In the genomic region with DNA sequence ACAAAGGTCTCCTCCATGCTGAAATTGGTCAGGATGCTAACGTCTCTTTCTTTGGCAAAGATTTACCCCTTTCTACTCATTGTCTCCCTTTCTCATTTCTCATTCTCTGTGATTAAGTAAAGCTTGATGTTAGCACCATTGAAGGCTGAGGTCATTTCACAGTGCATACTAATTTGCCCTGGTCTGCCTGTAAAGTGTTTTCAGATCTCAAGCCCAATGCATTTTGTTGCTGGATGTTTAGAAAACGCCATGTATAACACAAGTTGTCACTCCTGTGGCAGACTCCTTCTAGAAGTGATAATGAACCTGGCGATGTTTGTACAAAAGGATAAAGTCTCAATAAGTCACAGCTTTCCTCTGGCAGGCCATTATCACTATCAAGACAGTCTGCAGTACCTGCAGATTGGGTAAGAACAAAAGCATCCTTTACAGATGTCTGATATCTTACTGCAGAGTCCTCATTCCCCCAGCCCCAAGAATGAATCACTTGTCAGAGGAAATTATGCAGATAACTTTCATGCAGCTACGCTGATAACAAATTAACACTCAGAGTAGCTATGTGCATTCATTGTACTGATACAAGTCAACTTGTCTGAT, we compare ENCODE assay signal across 24 mouse cellular contexts.
DNase-seq lines count a peak whose midpoint lies in the region; ATAC-seq and TF ChIP-seq lines count a peak whose summit lies in the region.
"Had no signal": no experiment of that assay in that cellular context is flagged by ENCODE, and none has a peak within 500 bp of the region (broad histone marks: within the 10 kb centered on the region; RNA-seq: fewer than 3 reads in every experiment).

No protein-coding gene starts in this region.

- 0 out of 2 replicates have a peak overlapping the region, but pooled peaks have one; percentile 25 for H3K27ac ChIP-seq in forebrain, embryonic 11.5 days (ENCODE audit: low read depth, low read length)
- no peak overlapping the region for H3K27ac ChIP-seq in forebrain, embryonic 10.5 days
- H3K27ac ChIP-seq in forebrain, embryonic 14.5 days (ENCODE audit: low read depth, low read length), result peak overlapping the region; percentile 39; the same call in 1 of the 2 replicates
- H3K27ac ChIP-seq in forebrain, postnatal 0 days (ENCODE audit: low read depth, low read length), result no peak overlapping the region
- H3K27ac ChIP-seq in layer of hippocampus, adult 2 months, result no peak overlapping the region
- H3K27ac ChIP-seq: embryonic facial prominence, embryonic 10.5 days; embryonic facial prominence, embryonic 13.5 days; gastrocnemius, adult 2 months; hindbrain, embryonic 12.5 days; hindbrain, embryonic 15.5 days had no signal

- no peaks in the 10 kb centered on the region for H3K36me3 ChIP-seq in forebrain, embryonic 11.5 days (ENCODE audit: control insufficient read depth, insufficient read depth, low read length)
- H3K36me3 ChIP-seq in forebrain, embryonic 10.5 days (replicated peaks), result no peaks in the 10 kb centered on the region
- H3K36me3 ChIP-seq in forebrain, embryonic 14.5 days (ENCODE audit: control insufficient read depth, insufficient read depth, low read length), result no peaks in the 10 kb centered on the region
- no peaks in the 10 kb centered on the region for H3K36me3 ChIP-seq in forebrain, postnatal 0 days (ENCODE audit: insufficient read depth)
- H3K36me3 ChIP-seq: embryonic facial prominence, embryonic 10.5 days; embryonic facial prominence, embryonic 13.5 days; hindbrain, embryonic 12.5 days; hindbrain, embryonic 15.5 days had no signal

- no peak for DNase-seq in forebrain, embryonic 11.5 days (ENCODE audit: low spot score)
- no peak for DNase-seq in forebrain, embryonic 10.5 days (ENCODE audit: extremely low spot score, low spot score)
- DNase-seq in brain, embryonic 14.5 days (ENCODE audit: low read depth), result peak; percentile 64
- DNase-seq in forebrain, embryonic 14.5 days (ENCODE audit: low spot score), result peak; percentile 51
- DNase-seq in forebrain, postnatal 0 days, result no peak
- no peak for DNase-seq in layer of hippocampus, adult 2 months (ENCODE audit: low spot score in 2 of 2)
- no peak for DNase-seq in adrenal gland, postnatal 14 days
- DNase-seq: adrenal gland, adult 8-10 months; adrenal gland, postnatal 36 days; cerebellum, adult 11 months; cerebellum, adult 2 months; cerebellum, adult 9-11 months; cerebellum, postnatal 36 days; embryo, embryonic 11 days; gastrocnemius, adult 2 months; gastrocnemius, postnatal 14 days; heart, adult 11 months had no signal

- H3K9me3 ChIP-seq in forebrain, embryonic 11.5 days (ENCODE audit: control insufficient read depth, low read length), result no peaks in the 10 kb centered on the region
- no peaks in the 10 kb centered on the region for H3K9me3 ChIP-seq in forebrain, embryonic 10.5 days
- no peaks in the 10 kb centered on the region for H3K9me3 ChIP-seq in forebrain, embryonic 14.5 days (replicated peaks; ENCODE audit: control insufficient read depth, low read length)
- no peaks in the 10 kb centered on the region for H3K9me3 ChIP-seq in forebrain, postnatal 0 days (ENCODE audit: low read length)
- H3K9me3 ChIP-seq: embryonic facial prominence, embryonic 10.5 days; embryonic facial prominence, embryonic 13.5 days; hindbrain, embryonic 12.5 days; hindbrain, embryonic 15.5 days had no signal

- ATAC-seq in forebrain, embryonic 11.5 days (replicated peaks; ENCODE audit: low FRiP score), result no peak
- peak; percentile 65; the same call in 1 of the 2 replicates for ATAC-seq in forebrain, embryonic 14.5 days
- ATAC-seq in forebrain, postnatal 0 days, result peak; percentile 45; the same call in 1 of the 2 replicates
- ATAC-seq: activated CD4-positive, CD25-positive, alpha-beta regulatory T cell, adult 4 months had no signal

- no peak overlapping the region for H3K9ac ChIP-seq in forebrain, embryonic 11.5 days (ENCODE audit: low read length)
- no peak overlapping the region for H3K9ac ChIP-seq in forebrain, embryonic 14.5 days (ENCODE audit: low read length)
- H3K9ac ChIP-seq in forebrain, postnatal 0 days, result no peak overlapping the region
- H3K9ac ChIP-seq: embryonic facial prominence, embryonic 13.5 days; hindbrain, embryonic 12.5 days; hindbrain, embryonic 15.5 days had no signal

- no peak overlapping the region for H3K4me2 ChIP-seq in forebrain, embryonic 11.5 days (ENCODE audit: low read depth, low read length, severe bottlenecking)
- H3K4me2 ChIP-seq in forebrain, embryonic 14.5 days (ENCODE audit: low read length), result no peak overlapping the region
- H3K4me2 ChIP-seq in forebrain, postnatal 0 days (ENCODE audit: low read depth), result no peak overlapping the region
- H3K4me2 ChIP-seq: embryonic facial prominence, embryonic 13.5 days; heart, embryonic 11.5 days; hindbrain, embryonic 12.5 days; hindbrain, embryonic 15.5 days had no signal

- no peak overlapping the region for H3K4me3 ChIP-seq in forebrain, embryonic 11.5 days (ENCODE audit: low read depth, low read length)
- no peak overlapping the region for H3K4me3 ChIP-seq in forebrain, embryonic 10.5 days
- H3K4me3 ChIP-seq in forebrain, embryonic 14.5 days (ENCODE audit: low read depth, low read length), result no peak overlapping the region
- no peak overlapping the region for H3K4me3 ChIP-seq in forebrain, postnatal 0 days (ENCODE audit: low read depth, low read length)
- no peak overlapping the region for H3K4me3 ChIP-seq in layer of hippocampus, adult 2 months
- H3K4me3 ChIP-seq: embryonic facial prominence, embryonic 10.5 days; embryonic facial prominence, embryonic 13.5 days; erythroblast, embryonic 14.5 days; gastrocnemius, adult 2 months; hindbrain, embryonic 12.5 days; hindbrain, embryonic 15.5 days had no signal

- WGBS in forebrain, embryonic 11.5 days, result 69% methylated on average over 4 of the region's 4 CpGs
- WGBS in forebrain, embryonic 10.5 days, result 76% methylated on average over 4 of the region's 4 CpGs
- 46% methylated on average over 4 of the region's 4 CpGs for WGBS in forebrain, embryonic 14.5 days
- 37% methylated on average over 4 of the region's 4 CpGs for WGBS in forebrain, postnatal 0 days

- H3K4me1 ChIP-seq in forebrain, embryonic 11.5 days (replicated peaks; ENCODE audit: control insufficient read depth, insufficient read depth, low read length), result no peaks in the 10 kb centered on the region
- H3K4me1 ChIP-seq in forebrain, embryonic 10.5 days, result no peaks in the 10 kb centered on the region
- no peaks in the 10 kb centered on the region for H3K4me1 ChIP-seq in forebrain, embryonic 14.5 days (ENCODE audit: control insufficient read depth, insufficient read depth, low read length)
- H3K4me1 ChIP-seq in forebrain, postnatal 0 days (ENCODE audit: insufficient read depth), result no peaks in the 10 kb centered on the region
- H3K4me1 ChIP-seq: embryonic facial prominence, embryonic 10.5 days; embryonic facial prominence, embryonic 13.5 days; hindbrain, embryonic 12.5 days; hindbrain, embryonic 15.5 days had no signal

- no peak for TF ChIP-seq POLR2A in brain, embryonic 14.5 days (IDR thresholded peaks at IDR 0.05; ENCODE audit: borderline replicate concordance, extremely low read depth, insufficient read depth, insufficient read length, poor library complexity, severe bottlenecking)

- no peak for TF ChIP-seq CTCF in brain, embryonic 14.5 days (IDR thresholded peaks at IDR 0.05; ENCODE audit: borderline replicate concordance, extremely low read depth, insufficient read depth, insufficient read length)
- TF ChIP-seq CTCF in forebrain, postnatal 0 days (IDR thresholded peaks at IDR 0.05; ENCODE audit: low read depth), result no peak
- TF ChIP-seq CTCF in layer of hippocampus, adult 2 months (conservative IDR thresholded peaks at IDR 0.05), result no peak

- H3K27me3 ChIP-seq in forebrain, embryonic 11.5 days (ENCODE audit: control insufficient read depth, insufficient read depth, low read length), result no peaks in the 10 kb centered on the region
- no peaks in the 10 kb centered on the region for H3K27me3 ChIP-seq in forebrain, embryonic 10.5 days (ENCODE audit: poor library complexity, severe bottlenecking)
- no peaks in the 10 kb centered on the region for H3K27me3 ChIP-seq in forebrain, embryonic 14.5 days (replicated peaks; ENCODE audit: control insufficient read depth, insufficient read depth, low read length)
- H3K27me3 ChIP-seq in forebrain, postnatal 0 days (ENCODE audit: insufficient read depth, low read length), result no peaks in the 10 kb centered on the region
- H3K27me3 ChIP-seq: embryonic facial prominence, embryonic 13.5 days; hindbrain, embryonic 12.5 days; hindbrain, embryonic 15.5 days had no signal

Comparison
In these comparisons a context has a peak if more than half of its experiments do, and no peak if none do; other contexts are left out.
1. DNase-seq: peak in brain, embryonic 14.5 days (single experiment) and forebrain, embryonic 14.5 days (single experiment); none in forebrain, embryonic 11.5 days (single experiment), forebrain, embryonic 10.5 days (single experiment), forebrain, postnatal 0 days (single experiment), layer of hippocampus, adult 2 months (0 of 2) and adrenal gland, postnatal 14 days (single experiment).
2. H3K27ac ChIP-seq: peak in forebrain, embryonic 11.5 days (single experiment) and forebrain, embryonic 14.5 days (single experiment); none in forebrain, embryonic 10.5 days (single experiment), forebrain, postnatal 0 days (single experiment) and layer of hippocampus, adult 2 months (single experiment).